Mouse (Mus musculus) embryonic facial prominence, embryonic 11.5 days (tissue): ENCODE measurements around the gene Khdrbs2. TPM values are rescaled to one million over a fixed set of nuclear protein-coding genes. Genes with fewer than 3 reads are reported as not detected.

Source experiments
- ATAC-seq: fragments of 200-750 bp; cut with Nextera tagmentation; replicated peaks from 2 replicates; pipeline ENCODE4 v1.8.0; 2017; ENCODE audit warnings: low read depth; ENCODE audit not compliant: insufficient number of reproducible peaks, low FRiP score, low TSS enrichment
- DNase-seq: peaks from one replicate; pipeline ENCODE4 v3.0.0-alpha.2; 2015; ENCODE audit warnings: low spot score
- H3K27ac ChIP-seq: fragments of 300-500 bp; sonication (generic); replicated peaks from 2 replicates; pipeline ENCODE4 v1.5.1; 2014; ENCODE audit warnings: mild to moderate bottlenecking, low read depth, low read length, control low read depth
- H3K27me3 ChIP-seq: fragments of 300-500 bp; sonication (generic); 2 replicates; pipeline ENCODE4 v1.6.1; 2014; ENCODE audit warnings: mild to moderate bottlenecking, low read length, moderate library complexity, mixed read lengths; ENCODE audit not compliant: control insufficient read depth, insufficient read depth
- H3K36me3 ChIP-seq: fragments of 300-500 bp; sonication (generic); replicated peaks from 2 replicates; pipeline ENCODE4 v1.6.1; 2014; ENCODE audit warnings: low read depth, mild to moderate bottlenecking, low read length, moderate library complexity, mixed read lengths; ENCODE audit not compliant: control insufficient read depth, insufficient read depth
- H3K4me1 ChIP-seq: fragments of 300-500 bp; sonication (generic); 2 replicates; pipeline ENCODE4 v1.6.1; 2014; ENCODE audit warnings: low read length, mixed read lengths; ENCODE audit not compliant: control insufficient read depth, insufficient read depth
- H3K4me2 ChIP-seq: fragments of 300-500 bp; sonication (generic); 2 replicates; pipeline ENCODE4 v1.6.1; 2014; ENCODE audit warnings: low read depth, mild to moderate bottlenecking, control low read depth, low read length, moderate library complexity
- H3K4me3 ChIP-seq: fragments of 300-500 bp; sonication (generic); 2 replicates; pipeline ENCODE4 v1.5.1; 2014; ENCODE audit warnings: low read depth, low read length, control low read depth
- H3K9ac ChIP-seq: fragments of 300-500 bp; sonication (generic); replicated peaks from 2 replicates; pipeline ENCODE4 v1.6.1; 2014; ENCODE audit warnings: mild to moderate bottlenecking, control low read depth, low read length
- H3K9me3 ChIP-seq: fragments of 300-500 bp; sonication (generic); replicated peaks from 2 replicates; pipeline ENCODE4 v1.6.1; 2016; ENCODE audit warnings: mild to moderate bottlenecking, low read length, inconsistent platforms, mixed read lengths; ENCODE audit not compliant: control insufficient read depth
- WGBS: fragments of 180-500 bp; shearing (Covaris S2); extraction: QIAGEN DNeasy Blood & Tissue Kit; methylation state at CpG from one replicate; pipeline ENCODE4 v1.1.7; 2014; 5-methylcytosine and 5-hydroxymethylcytosine counted together
- polyA plus RNA-seq: library from polyadenylated mRNA; unstranded; fragments of >200 nt; fragmentation: Nextera tagmentation; extraction: Ambion mirVana; gene quantifications from 2 replicates; pipeline ENCODE4 v1.2.1, GENCODE M21; 2014

The Khdrbs2 gene
- polyA plus RNA-seq, 1 experiment from 2014 or later: 7.2 TPM

GRCm38 (mm10) chr1:32397553-32397952, 225.0 kb downstream of the Khdrbs2 start:
- ATAC-seq (no peak), DNase-seq (no peak)
- WGBS: 81% methylated on average over 6 of the region's 6 CpGs
- no peaks in the 10 kb centered on the region for H3K9me3 ChIP-seq
- no peaks in the 10 kb centered on the region for H3K27me3 ChIP-seq
- no peaks in the 10 kb centered on the region for H3K36me3 ChIP-seq
- H3K4me2 ChIP-seq: no peak overlapping the region
- no peaks in the 10 kb centered on the region for H3K4me1 ChIP-seq
- H3K4me3 ChIP-seq: no peak overlapping the region
- H3K27ac ChIP-seq: no peak overlapping the region
- no peak overlapping the region for H3K9ac ChIP-seq

GRCm38 (mm10) chr1:32407651-32408050, 235.1 kb downstream of the Khdrbs2 start:
- no peaks in the 10 kb centered on the region for H3K9me3 ChIP-seq
- H3K4me3 ChIP-seq: no peak overlapping the region
- no peak overlapping the region for H3K4me2 ChIP-seq
- H3K27ac ChIP-seq: no peak overlapping the region
- ATAC-seq (no peak), DNase-seq (no peak)
- no peaks in the 10 kb centered on the region for H3K36me3 ChIP-seq
- no peak overlapping the region for H3K9ac ChIP-seq
- H3K4me1 ChIP-seq: no peaks in the 10 kb centered on the region
- 83% methylated on average over 2 of the region's 2 CpGs for WGBS
- H3K27me3 ChIP-seq: no peaks in the 10 kb centered on the region

GRCm38 (mm10) chr1:32428410-32428809, 255.9 kb downstream of the Khdrbs2 start:
- Histone ChIP-seq H3K9ac (no peak overlapping the region), H3K36me3 (no peaks in the 10 kb centered on the region), H3K9me3 (no peaks in the 10 kb centered on the region), H3K4me3 (no peak overlapping the region), H3K4me2 (no peak overlapping the region), H3K27ac (no peak overlapping the region), H3K4me1 (no peaks in the 10 kb centered on the region), H3K27me3 (no peaks in the 10 kb centered on the region)
- DNase-seq (no peak), ATAC-seq (no peak)
- WGBS: 72% methylated on average over 1 of the region's 1 CpGs

- Histone ChIP-seq H3K27ac (no peak overlapping the region), H3K9me3 (no peaks in the 10 kb centered on the region), H3K9ac (no peak overlapping the region), H3K27me3 (no peaks in the 10 kb centered on the region), H3K4me3 (no peak overlapping the region), H3K4me1 (no peaks in the 10 kb centered on the region), H3K4me2 (no peak overlapping the region), H3K36me3 (no peaks in the 10 kb centered on the region)
- DNase-seq: no peak
- no peak for ATAC-seq
- 64% methylated on average over 1 of the region's 1 CpGs for WGBS
These were observed 257.0 kb downstream of the Khdrbs2 start for GRCm38 (mm10) chr1:32429493-32429892.

GRCm38 (mm10) chr1:32430516-32430915, 258.0 kb downstream of the Khdrbs2 start:
- no peak overlapping the region for H3K4me2 ChIP-seq
- no peak overlapping the region for H3K27ac ChIP-seq
- H3K9me3 ChIP-seq: no peaks in the 10 kb centered on the region
- ATAC-seq (no peak), DNase-seq (no peak)
- H3K36me3 ChIP-seq: no peaks in the 10 kb centered on the region
- H3K27me3 ChIP-seq: no peaks in the 10 kb centered on the region
- no peak overlapping the region for H3K4me3 ChIP-seq
- H3K4me1 ChIP-seq: no peaks in the 10 kb centered on the region
- 88% methylated on average over 3 of the region's 3 CpGs for WGBS
- no peak overlapping the region for H3K9ac ChIP-seq

- no peak for ATAC-seq
- no peaks in the 10 kb centered on the region for H3K27me3 ChIP-seq
- H3K9ac ChIP-seq: no peak overlapping the region
- H3K4me2 ChIP-seq: no peak overlapping the region
- H3K36me3 ChIP-seq: no peaks in the 10 kb centered on the region
- H3K27ac ChIP-seq: no peak overlapping the region
- no peaks in the 10 kb centered on the region for H3K4me1 ChIP-seq
- H3K4me3 ChIP-seq: no peak overlapping the region
- DNase-seq: no peak
- no peaks in the 10 kb centered on the region for H3K9me3 ChIP-seq
- 83% methylated on average over 2 of the region's 2 CpGs for WGBS
These were observed 260.6 kb downstream of the Khdrbs2 start for GRCm38 (mm10) chr1:32433118-32433517.

GRCm38 (mm10) chr1:32443927-32444326, 271.4 kb downstream of the Khdrbs2 start:
- Histone ChIP-seq H3K9ac (no peak overlapping the region), H3K9me3 (no peaks in the 10 kb centered on the region), H3K4me2 (no peak overlapping the region), H3K27me3 (no peaks in the 10 kb centered on the region), H3K4me3 (no peak overlapping the region), H3K27ac (no peak overlapping the region), H3K4me1 (no peaks in the 10 kb centered on the region), H3K36me3 (no peaks in the 10 kb centered on the region)
- ATAC-seq (no peak), DNase-seq (no peak)
- WGBS: 88% methylated on average over 5 of the region's 5 CpGs

- Histone ChIP-seq H3K27ac (no peak overlapping the region), H3K9ac (no peak overlapping the region), H3K36me3 (no peaks in the 10 kb centered on the region), H3K4me3 (no peak overlapping the region), H3K27me3 (no peaks in the 10 kb centered on the region), H3K4me1 (no peaks in the 10 kb centered on the region), H3K4me2 (no peak overlapping the region), H3K9me3 (no peaks in the 10 kb centered on the region)
- 82% methylated on average over 6 of the region's 6 CpGs for WGBS
- no peak for DNase-seq
- ATAC-seq: no peak
These were observed 290.6 kb downstream of the Khdrbs2 start for GRCm38 (mm10) chr1:32463103-32463516.
